Mouse (Mus musculus): Measurements from ENCODE around the gene Fkbp5. TPM values are rescaled to one million over a fixed set of nuclear protein-coding genes. Genes with fewer than 3 reads are reported as not detected.

The Fkbp5 gene
- polyA plus RNA-seq, 1 experiment from 2014 or later = 27.3 TPM

DNA sequence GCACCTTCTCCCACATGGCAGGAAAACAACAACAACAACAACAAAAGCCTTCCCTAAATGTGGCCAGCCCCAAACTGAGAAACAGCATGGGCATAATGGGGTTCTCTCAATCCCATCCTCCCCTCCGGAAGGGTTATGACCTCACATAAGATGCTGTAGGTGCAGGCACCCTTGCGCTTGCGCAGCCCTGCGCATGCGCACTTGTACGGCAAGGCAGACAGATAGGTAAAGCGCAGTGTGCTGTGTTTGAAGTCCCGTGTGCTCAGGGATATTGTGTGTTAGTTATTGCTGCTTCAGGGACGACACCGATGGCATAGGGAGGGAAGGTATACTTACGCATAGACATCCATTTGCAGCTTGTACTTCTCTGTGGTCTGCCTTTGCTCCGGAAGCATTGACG lies 16.0 kb upstream of the Fkbp5 start:
- H3K27ac ChIP-seq = no peak overlapping the region
- H3K9me3 ChIP-seq = peaks cover 2% of the 10 kb centered on the region
- no peak overlapping the region for H3K4me3 ChIP-seq
- H3K4me2 ChIP-seq (replicated peaks) = no peak overlapping the region
- peaks cover 7% of the 10 kb centered on the region; the same call in 1 of the 2 replicates for H3K27me3 ChIP-seq
- no peaks in the 10 kb centered on the region for H3K36me3 ChIP-seq
- H3K4me1 ChIP-seq = peaks cover 6% of the 10 kb centered on the region; the same call in 1 of the 2 replicates
- ATAC-seq (ENCODE audit: low FRiP score, low read depth) = no peak
- no peak overlapping the region for H3K9ac ChIP-seq
- 90% methylated on average over 13 of the region's 13 CpGs for WGBS

DNA sequence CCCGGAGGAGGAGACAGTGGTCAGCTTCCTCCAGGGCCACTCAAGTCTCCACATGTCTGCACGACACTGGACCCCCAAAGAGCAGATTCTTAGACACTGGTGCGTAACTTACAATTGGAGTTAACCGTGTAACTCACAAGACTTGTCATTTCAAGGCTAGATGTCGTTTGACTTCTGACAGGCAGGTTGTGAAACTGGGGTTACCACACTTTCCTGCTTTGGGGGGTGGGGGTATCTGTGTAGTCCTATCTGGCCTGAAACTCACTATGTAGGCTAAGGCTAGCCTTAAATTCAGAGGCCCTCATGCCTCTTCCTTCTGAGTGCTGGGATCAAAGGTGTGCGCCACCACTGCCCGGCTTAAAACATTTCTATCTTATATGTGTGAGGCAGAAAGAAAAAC lies 15.2 kb upstream of the Fkbp5 start:
- 80% methylated on average over 7 of the region's 7 CpGs for WGBS
- peaks cover 7% of the 10 kb centered on the region; the same call in 1 of the 2 replicates for H3K27me3 ChIP-seq
- H3K9me3 ChIP-seq = no peaks in the 10 kb centered on the region
- no peak overlapping the region for H3K9ac ChIP-seq
- ATAC-seq (ENCODE audit: low FRiP score, low read depth) = no peak
- H3K4me3 ChIP-seq = no peak overlapping the region
- H3K36me3 ChIP-seq = no peaks in the 10 kb centered on the region
- no peak overlapping the region for H3K27ac ChIP-seq
- H3K4me1 ChIP-seq = peaks cover 9% of the 10 kb centered on the region
- no peak overlapping the region for H3K4me2 ChIP-seq (replicated peaks)

GRCm38 (mm10) chr17:28531946-28532345 lies 14.6 kb upstream of the Fkbp5 start:
- no peak overlapping the region for H3K4me3 ChIP-seq
- H3K27me3 ChIP-seq = 0 out of 2 replicates have a peak, but pooled peaks cover 7% of the 10 kb centered on the region
- ATAC-seq (ENCODE audit: low FRiP score, low read depth) = no peak
- H3K36me3 ChIP-seq = no peaks in the 10 kb centered on the region
- WGBS = 13% methylated on average over 18 of the region's 18 CpGs
- peaks cover 13% of the 10 kb centered on the region for H3K4me1 ChIP-seq
- no peaks in the 10 kb centered on the region for H3K9me3 ChIP-seq
- H3K9ac ChIP-seq = no peak overlapping the region; the same call in 1 of the 2 replicates
- H3K4me2 ChIP-seq (replicated peaks) = peak overlapping the region; percentile 41
- no peak overlapping the region for H3K27ac ChIP-seq

GRCm38 (mm10) chr17:28530506-28530905 lies 13.2 kb upstream of the Fkbp5 start, which contains the start of gene Armc12:
TSS of gene Armc12 (plus strand) at chr17:28530806.
- H3K4me2 ChIP-seq (replicated peaks) = 0 out of 2 replicates have a peak within 1 kb of the TSS, but pooled peaks have one; percentile 41
- no peak within 1 kb of the TSS for H3K4me3 ChIP-seq
- H3K9me3 ChIP-seq = no peaks in the 10 kb centered on the region
- H3K36me3 ChIP-seq = no peaks in the 10 kb centered on the region
- H3K27ac ChIP-seq = no peak within 1 kb of the TSS
- ATAC-seq (ENCODE audit: low FRiP score, low read depth) = no peak
- H3K9ac ChIP-seq = no peak within 1 kb of the TSS
- WGBS = 85% methylated on average over 6 of the region's 6 CpGs
- peaks cover 13% of the 10 kb centered on the region for H3K4me1 ChIP-seq
- 0 out of 2 replicates have a peak, but pooled peaks cover 7% of the 10 kb centered on the region for H3K27me3 ChIP-seq

GRCm38 (mm10) chr17:28529116-28529515 lies 11.8 kb upstream of the Fkbp5 start:
- 71% methylated on average over 4 of the region's 4 CpGs for WGBS
- no peaks in the 10 kb centered on the region for H3K36me3 ChIP-seq
- no peak for ATAC-seq (ENCODE audit: low FRiP score, low read depth)
- no peak overlapping the region for H3K4me3 ChIP-seq
- H3K9ac ChIP-seq = no peak overlapping the region
- peaks cover 14% of the 10 kb centered on the region for H3K4me1 ChIP-seq
- H3K27me3 ChIP-seq = 0 out of 2 replicates have a peak, but pooled peaks cover 7% of the 10 kb centered on the region
- H3K27ac ChIP-seq = no peak overlapping the region
- H3K4me2 ChIP-seq (replicated peaks) = no peak overlapping the region
- no peaks in the 10 kb centered on the region for H3K9me3 ChIP-seq

DNA sequence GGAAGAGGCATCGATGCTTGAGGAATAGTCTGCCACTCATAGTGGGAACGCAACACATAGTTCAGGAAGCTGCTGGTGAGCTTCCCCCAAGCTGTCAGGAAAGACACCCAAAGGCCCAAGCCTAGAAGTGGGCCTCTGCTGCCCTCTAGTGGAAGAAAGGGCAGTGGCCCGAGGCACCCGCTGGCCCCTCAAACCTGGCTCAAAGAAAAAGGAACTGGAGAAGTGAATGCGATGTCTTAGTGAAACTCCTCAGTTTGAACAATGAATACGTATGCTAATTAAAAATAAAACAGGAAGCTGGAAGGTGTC lies 10.7 kb upstream of the Fkbp5 start:
- Histone ChIP-seq H3K4me3 (0 out of 2 replicates have a peak overlapping the region, but pooled peaks have one; percentile 17), H3K4me1 (peaks cover 23% of the 10 kb centered on the region), H3K27me3 (0 out of 2 replicates have a peak, but pooled peaks cover 7% of the 10 kb centered on the region), H3K36me3 (no peaks in the 10 kb centered on the region), H3K4me2 (replicated peaks) (peak overlapping the region; percentile 51), H3K9me3 (no peaks in the 10 kb centered on the region), H3K27ac (no peak overlapping the region), H3K9ac (peak overlapping the region; percentile 45; the same call in 1 of the 2 replicates)
- ATAC-seq (ENCODE audit: low FRiP score, low read depth) = peak; percentile 24; the same call in 1 of the 2 replicates
- WGBS = 3% methylated on average over 6 of the region's 6 CpGs

- H3K27me3 ChIP-seq = 0 out of 2 replicates have a peak, but pooled peaks cover 7% of the 10 kb centered on the region
- H3K4me3 ChIP-seq = 0 out of 2 replicates have a peak overlapping the region, but pooled peaks have one; percentile 17
- WGBS = 39% methylated on average over 12 of the region's 12 CpGs
- peaks cover 23% of the 10 kb centered on the region for H3K4me1 ChIP-seq
- ATAC-seq (ENCODE audit: low FRiP score, low read depth) = no peak
- peak overlapping the region; percentile 45; the same call in 1 of the 2 replicates for H3K9ac ChIP-seq
- H3K27ac ChIP-seq = peak overlapping the region; percentile 39; the same call in 1 of the 2 replicates
- H3K9me3 ChIP-seq = no peaks in the 10 kb centered on the region
- H3K4me2 ChIP-seq (replicated peaks) = peak overlapping the region; percentile 51
- H3K36me3 ChIP-seq = no peaks in the 10 kb centered on the region
Measured at GRCm38 (mm10) chr17:28527184-28528042, 10.1 kb upstream of the Fkbp5 start.

DNA sequence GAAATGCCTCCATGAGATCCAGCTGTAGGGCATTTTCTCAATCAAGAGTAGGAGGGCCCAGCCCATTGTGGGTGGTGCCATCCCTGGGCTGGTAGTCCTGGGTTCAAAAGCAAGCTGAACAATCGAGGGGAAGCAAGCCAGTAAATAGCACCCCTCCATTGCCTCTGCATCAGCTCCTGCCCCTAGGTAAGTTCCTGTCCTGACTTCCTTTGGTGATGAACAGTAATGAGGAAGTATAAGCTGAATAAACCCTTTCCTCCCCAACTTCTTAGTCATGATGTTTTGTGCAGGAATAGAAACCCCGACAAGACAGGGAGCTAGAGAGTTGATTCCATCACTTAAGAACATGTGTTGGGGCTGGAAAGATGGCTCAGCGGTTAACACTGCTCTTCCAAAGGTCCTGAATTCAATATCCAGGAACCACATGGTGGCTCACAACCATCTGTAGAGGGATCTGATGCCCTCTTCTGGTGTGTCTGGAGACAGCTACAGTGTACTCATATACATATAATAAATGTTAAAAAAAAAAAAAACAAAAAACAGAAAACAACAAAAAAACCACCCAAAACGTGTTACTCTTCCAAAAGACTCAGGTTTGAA lies 7.6 kb upstream of the Fkbp5 start:
- Histone ChIP-seq H3K4me2 (replicated peaks) (no peak overlapping the region), H3K27me3 (no peaks in the 10 kb centered on the region), H3K27ac (no peak overlapping the region), H3K36me3 (no peaks in the 10 kb centered on the region), H3K4me1 (peaks cover 27% of the 10 kb centered on the region), H3K4me3 (no peak overlapping the region), H3K9ac (no peak overlapping the region), H3K9me3 (no peaks in the 10 kb centered on the region)
- ATAC-seq (ENCODE audit: low FRiP score, low read depth) = no peak
- WGBS = 77% methylated on average over 4 of the region's 4 CpGs

GRCm38 (mm10) chr17:28524009-28524695 lies 6.8 kb upstream of the Fkbp5 start:
- no peak overlapping the region for H3K9ac ChIP-seq
- H3K4me3 ChIP-seq = peak overlapping the region; percentile 72
- no peak overlapping the region for H3K27ac ChIP-seq
- H3K36me3 ChIP-seq = no peaks in the 10 kb centered on the region
- peaks cover 27% of the 10 kb centered on the region for H3K4me1 ChIP-seq
- H3K4me2 ChIP-seq (replicated peaks) = peak overlapping the region; percentile 90
- 0 out of 2 replicates have a peak, but pooled peaks cover under 1% of the 10 kb centered on the region for H3K27me3 ChIP-seq
- ATAC-seq (ENCODE audit: low FRiP score, low read depth) = no peak
- no peaks in the 10 kb centered on the region for H3K9me3 ChIP-seq
- 80% methylated on average over 23 of the region's 23 CpGs for WGBS

DNA sequence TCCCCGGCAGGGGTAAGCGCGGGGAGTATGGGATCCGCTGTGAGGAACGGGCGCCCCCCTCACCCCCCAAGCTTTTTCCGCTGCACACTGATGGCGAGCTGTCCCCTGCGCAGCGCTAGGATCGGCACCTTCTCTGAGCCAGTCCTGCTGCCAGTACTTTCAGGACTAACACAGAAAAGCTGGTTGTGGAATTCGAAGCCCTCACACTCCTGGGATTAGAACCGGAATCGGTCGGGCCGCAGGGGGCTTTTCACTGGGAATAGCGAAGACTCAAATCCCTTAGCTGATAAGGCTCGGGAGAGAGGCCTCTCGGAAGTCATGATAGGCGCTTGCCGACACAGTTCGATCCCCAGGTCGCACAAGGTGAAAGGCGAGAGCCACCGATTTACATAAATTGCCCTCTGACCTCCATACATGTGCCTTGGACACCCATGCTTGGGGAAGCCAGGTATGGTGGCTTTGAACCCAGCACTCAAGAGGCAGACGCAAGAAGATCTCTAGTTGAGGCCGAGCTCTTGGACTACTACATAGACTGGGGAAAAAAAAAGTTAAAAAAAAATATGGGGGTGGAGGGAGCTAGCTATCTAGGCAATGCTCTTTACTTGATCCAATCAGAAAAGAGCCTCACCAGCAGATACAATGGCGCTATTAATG lies 6.2 kb upstream of the Fkbp5 start:
- no peak for ATAC-seq (ENCODE audit: low FRiP score, low read depth)
- WGBS = 7% methylated on average over 28 of the region's 28 CpGs
- Histone ChIP-seq H3K27ac (peak overlapping the region; percentile 94), H3K4me3 (peak overlapping the region; percentile 72), H3K9ac (peak overlapping the region; percentile 79), H3K9me3 (no peaks in the 10 kb centered on the region), H3K36me3 (no peaks in the 10 kb centered on the region), H3K4me2 (replicated peaks) (peak overlapping the region; percentile 90), H3K27me3 (peaks cover 7% of the 10 kb centered on the region; the same call in 1 of the 2 replicates), H3K4me1 (peaks cover 32% of the 10 kb centered on the region)

- H3K36me3 ChIP-seq = no peaks in the 10 kb centered on the region
- H3K9ac ChIP-seq = peak overlapping the region; percentile 79
- H3K27ac ChIP-seq = peak overlapping the region; percentile 94
- H3K9me3 ChIP-seq = no peaks in the 10 kb centered on the region
- H3K27me3 ChIP-seq = peaks cover 8% of the 10 kb centered on the region; the same call in 1 of the 2 replicates
- peak overlapping the region; percentile 72 for H3K4me3 ChIP-seq
- H3K4me1 ChIP-seq = peaks cover 36% of the 10 kb centered on the region
- peak overlapping the region; percentile 90 for H3K4me2 ChIP-seq (replicated peaks)
- under 1% methylated on average over 61 of the region's 66 CpGs for WGBS
- ATAC-seq (ENCODE audit: low FRiP score, low read depth) = peak; percentile 84
Measured at GRCm38 (mm10) chr17:28522623-28523354, 5.5 kb upstream of the Fkbp5 start.

Data from limb, embryonic 13.5 days (tissue).